Mouse (Mus musculus) heart, postnatal 0 days (tissue): ENCODE data around the gene Cbr4. TPM values are rescaled to one million over a fixed set of nuclear protein-coding genes. Genes with fewer than 3 reads are reported as not detected.

Experiments used
- ATAC-seq: fragments of 200-750 bp; cut with Nextera tagmentation; 2 replicates; pipeline ENCODE4 v1.8.0; 2017; ENCODE audit warnings: low read depth, moderate number of reproducible peaks, moderate library complexity; ENCODE audit not compliant: insufficient read depth
- DNase-seq: peaks from one replicate; pipeline ENCODE4 v3.0.0-alpha.2; 2016; ENCODE audit warnings: low spot score
- H3K27ac ChIP-seq: fragments of 300-500 bp; sonication (generic); 2 replicates; pipeline ENCODE4 v1.5.1; 2014; ENCODE audit warnings: low read depth, mild to moderate bottlenecking
- H3K27me3 ChIP-seq: fragments of 300-500 bp; sonication (generic); 2 replicates; pipeline ENCODE4 v1.6.1; 2014; ENCODE audit warnings: low read length, mixed read lengths; ENCODE audit not compliant: control insufficient read depth, insufficient read depth
- H3K36me3 ChIP-seq: fragments of 300-500 bp; sonication (generic); replicated peaks from 2 replicates; pipeline ENCODE4 v1.6.1; 2014; ENCODE audit warnings: low read length, mixed read lengths; ENCODE audit not compliant: control insufficient read depth, insufficient read depth
- H3K4me1 ChIP-seq: fragments of 300-500 bp; sonication (generic); 2 replicates; pipeline ENCODE4 v1.6.1; 2014; ENCODE audit warnings: antibody characterized with exemption; ENCODE audit not compliant: control insufficient read depth, insufficient read depth
- H3K4me2 ChIP-seq: fragments of 300-500 bp; sonication (generic); 2 replicates; pipeline ENCODE4 v1.6.1; 2014; ENCODE audit warnings: low read depth, mild to moderate bottlenecking, low read length, moderate library complexity
- H3K4me3 ChIP-seq: fragments of 300-500 bp; sonication (generic); 2 replicates; pipeline ENCODE4 v1.5.1; 2014; ENCODE audit warnings: low read depth, low read length
- H3K9ac ChIP-seq: fragments of 300-500 bp; sonication (generic); replicated peaks from 2 replicates; pipeline ENCODE4 v1.6.1; 2014; ENCODE audit warnings: low read depth, low read length, mixed read lengths
- H3K9me3 ChIP-seq: fragments of 300-500 bp; sonication (generic); replicated peaks from 2 replicates; pipeline ENCODE4 v1.6.1; 2016; ENCODE audit warnings: low read length; ENCODE audit not compliant: control insufficient read depth
- CTCF ChIP-seq: IDR thresholded peaks from 2 replicates; pipeline ENCODE4 v1.5.1; 2016; ENCODE audit warnings: antibody characterized with exemption, control low read depth, low read depth
- EP300 ChIP-seq: IDR thresholded peaks from 2 replicates; pipeline ENCODE4 v1.6.1; 2016; ENCODE audit warnings: antibody characterized with exemption, low read depth
- WGBS: fragments of 180-500 bp; shearing (Covaris S2); extraction: QIAGEN DNeasy Blood & Tissue Kit; methylation state at CpG from one replicate; pipeline ENCODE4 v1.1.7; 2014; 5-methylcytosine and 5-hydroxymethylcytosine counted together
- polyA plus RNA-seq: library from polyadenylated mRNA; unstranded; fragments of >200 nt; fragmentation: Nextera tagmentation; extraction: Ambion mirVana; gene quantifications from 2 replicates; pipeline ENCODE4 v1.2.1, GENCODE M21; 2015
- total RNA-seq: library from RNA; depleted of rRNA; stranded (reverse); fragments of >200 nt; gene quantifications from 2 replicates; pipeline ENCODE4 v1.2.3, GENCODE M21; 2014; ENCODE audit warnings: low replicate concordance

Gene Cbr4
- total and polyA plus RNA-seq, 2 experiments from 2014 or later, result 74.6 to 86.5 TPM

- peak; percentile 36; the same call in 1 of the 2 replicates for ATAC-seq
- DNase-seq, result peak; percentile 36
- TF ChIP-seq CTCF (peak; percentile 88), EP300 (no peak)
- Histone ChIP-seq H3K27ac (no peak overlapping the region), H3K9me3 (no peaks in the 10 kb centered on the region), H3K27me3 (no peaks in the 10 kb centered on the region), H3K4me1 (no peaks in the 10 kb centered on the region), H3K4me2 (no peak overlapping the region), H3K36me3 (peaks cover 81% of the 10 kb centered on the region), H3K4me3 (no peak overlapping the region), H3K9ac (no peak overlapping the region)
- WGBS, result 59% methylated on average over 25 of the region's 25 CpGs
These were observed 28.6 kb downstream of the Cbr4 start for GRCm38 (mm10) chr8:61515931-61516744.

GRCm38 (mm10) chr8:61516745-61517501, 29.4 kb downstream of the Cbr4 start:
- DNase-seq, result no peak
- Histone ChIP-seq H3K36me3 (peaks cover 83% of the 10 kb centered on the region), H3K4me1 (no peaks in the 10 kb centered on the region), H3K9me3 (no peaks in the 10 kb centered on the region), H3K4me3 (no peak overlapping the region), H3K27me3 (no peaks in the 10 kb centered on the region), H3K27ac (no peak overlapping the region), H3K9ac (no peak overlapping the region), H3K4me2 (no peak overlapping the region)
- ATAC-seq, result no peak
- WGBS, result 84% methylated on average over 8 of the region's 8 CpGs
- no peak for TF ChIP-seq EP300
- TF ChIP-seq CTCF, result no peak

- TF ChIP-seq EP300 (no peak), CTCF (no peak)
- no peaks in the 10 kb centered on the region for H3K9me3 ChIP-seq
- no peaks in the 10 kb centered on the region for H3K4me1 ChIP-seq
- 50% methylated on average over 14 of the region's 14 CpGs for WGBS
- no peak overlapping the region for H3K9ac ChIP-seq
- H3K36me3 ChIP-seq, result peaks cover 83% of the 10 kb centered on the region
- ATAC-seq (no peak; the same call in 1 of the 2 replicates), DNase-seq (no peak)
- no peak overlapping the region for H3K4me3 ChIP-seq
- 0 out of 2 replicates have a peak overlapping the region, but pooled peaks have one; percentile 11 for H3K27ac ChIP-seq
- no peaks in the 10 kb centered on the region for H3K27me3 ChIP-seq
- no peak overlapping the region for H3K4me2 ChIP-seq
These were observed 30.1 kb downstream of the Cbr4 start for GRCm38 (mm10) chr8:61517502-61518185.

- H3K9me3 ChIP-seq, result no peaks in the 10 kb centered on the region
- 15% methylated on average over 1 of the region's 1 CpGs for WGBS
- TF ChIP-seq EP300 (no peak), CTCF (peak; percentile 46)
- H3K4me1 ChIP-seq, result no peaks in the 10 kb centered on the region
- ATAC-seq (no peak), DNase-seq (no peak)
- H3K4me2 ChIP-seq, result no peak overlapping the region
- no peak overlapping the region for H3K4me3 ChIP-seq
- peaks cover 84% of the 10 kb centered on the region for H3K36me3 ChIP-seq
- H3K27me3 ChIP-seq, result no peaks in the 10 kb centered on the region
- no peak overlapping the region for H3K27ac ChIP-seq
- H3K9ac ChIP-seq, result no peak overlapping the region
These were observed 34.6 kb downstream of the Cbr4 start for GRCm38 (mm10) chr8:61522132-61522531.

GRCm38 (mm10) chr8:61527037-61527436, 39.5 kb downstream of the Cbr4 start:
- DNase-seq (no peak), ATAC-seq (no peak)
- Histone ChIP-seq H3K9ac (no peak overlapping the region), H3K4me2 (no peak overlapping the region), H3K27ac (no peak overlapping the region), H3K9me3 (no peaks in the 10 kb centered on the region), H3K4me1 (no peaks in the 10 kb centered on the region), H3K4me3 (no peak overlapping the region), H3K36me3 (peaks cover 90% of the 10 kb centered on the region), H3K27me3 (no peaks in the 10 kb centered on the region)
- no peak for TF ChIP-seq EP300
- no peak for TF ChIP-seq CTCF
- 88% methylated on average over 14 of the region's 14 CpGs for WGBS
